ENCODE assay signal across 11 mouse cellular contexts in the genomic region with DNA sequence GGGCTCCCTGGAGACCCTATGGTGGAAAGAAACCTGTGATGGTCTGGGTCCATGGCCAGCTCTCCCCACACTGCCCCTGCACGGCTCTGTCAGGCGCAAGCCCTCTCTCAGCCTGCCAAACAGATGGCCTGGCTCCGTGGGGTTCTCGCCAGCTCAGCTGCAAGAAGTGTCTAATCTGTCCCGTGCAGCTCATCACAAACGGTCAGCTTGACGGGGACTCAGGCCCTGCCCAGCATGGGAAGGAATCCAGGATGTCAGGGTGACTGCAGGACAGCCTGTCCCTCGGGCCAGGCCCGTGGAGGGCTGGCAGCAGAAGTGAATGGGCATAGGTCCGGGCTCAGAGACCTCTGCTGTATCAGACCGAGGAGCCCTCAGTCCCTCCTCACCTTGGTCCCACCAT. TPM values are rescaled to one million over a fixed set of nuclear protein-coding genes. Genes with fewer than 3 reads are reported as not detected.
A peak's percentile ranks its signal among the peaks of the same experiment; 100 is the strongest.
DNase-seq lines count a peak whose midpoint lies in the region; ATAC-seq lines count a peak whose summit lies in the region.
"Had no signal": no experiment of that assay in that cellular context is flagged by ENCODE, and none has a peak within 500 bp of the region (broad histone marks: within the 10 kb centered on the region; RNA-seq: fewer than 3 reads in every experiment).

No protein-coding gene starts in this region.

- H3K27me3 ChIP-seq in hindbrain, embryonic 10.5 days (ENCODE audit: insufficient read depth, poor library complexity, severe bottlenecking), result 0 out of 2 replicates have a peak, but pooled peaks cover 8% of the 10 kb centered on the region
- H3K27me3 ChIP-seq in hindbrain, embryonic 12.5 days, result no peaks in the 10 kb centered on the region
- H3K27me3 ChIP-seq in heart, embryonic 15.5 days, result no peaks in the 10 kb centered on the region
- H3K27me3 ChIP-seq in midbrain, embryonic 14.5 days (ENCODE audit: control insufficient read depth, insufficient read depth, low read length), result no peaks in the 10 kb centered on the region
- H3K27me3 ChIP-seq: liver, embryonic 13.5 days had no signal

- H3K36me3 ChIP-seq in hindbrain, embryonic 10.5 days, result no peaks in the 10 kb centered on the region
- H3K36me3 ChIP-seq in hindbrain, embryonic 12.5 days, result no peaks in the 10 kb centered on the region
- H3K36me3 ChIP-seq in heart, embryonic 15.5 days, result no peaks in the 10 kb centered on the region
- no peaks in the 10 kb centered on the region for H3K36me3 ChIP-seq in midbrain, embryonic 14.5 days (ENCODE audit: control insufficient read depth, insufficient read depth, low read length)

- peaks cover 28% of the 10 kb centered on the region for H3K4me1 ChIP-seq in hindbrain, embryonic 10.5 days (replicated peaks)
- peaks cover 8% of the 10 kb centered on the region for H3K4me1 ChIP-seq in hindbrain, embryonic 12.5 days
- H3K4me1 ChIP-seq in heart, embryonic 15.5 days (replicated peaks), result peaks cover 28% of the 10 kb centered on the region
- no peaks in the 10 kb centered on the region for H3K4me1 ChIP-seq in midbrain, embryonic 14.5 days (ENCODE audit: control insufficient read depth, insufficient read depth, low read length)

- H3K9me3 ChIP-seq in hindbrain, embryonic 10.5 days, result no peaks in the 10 kb centered on the region
- no peaks in the 10 kb centered on the region for H3K9me3 ChIP-seq in hindbrain, embryonic 12.5 days (replicated peaks)
- H3K9me3 ChIP-seq in heart, embryonic 15.5 days (replicated peaks), result no peaks in the 10 kb centered on the region
- H3K9me3 ChIP-seq in midbrain, embryonic 14.5 days (ENCODE audit: control insufficient read depth, low read length), result no peaks in the 10 kb centered on the region
- H3K9me3 ChIP-seq: liver, embryonic 13.5 days had no signal

- H3K4me2 ChIP-seq in hindbrain, embryonic 12.5 days (replicated peaks), result no peak overlapping the region
- H3K4me2 ChIP-seq in heart, embryonic 15.5 days, result no peak overlapping the region
- no peak overlapping the region for H3K4me2 ChIP-seq in midbrain, embryonic 14.5 days (ENCODE audit: low read length)
- H3K4me2 ChIP-seq: liver, embryonic 13.5 days had no signal

- 83% methylated on average over 11 of the region's 11 CpGs for WGBS in hindbrain, embryonic 10.5 days
- WGBS in hindbrain, embryonic 12.5 days, result 65% methylated on average over 11 of the region's 11 CpGs
- 54% methylated on average over 11 of the region's 11 CpGs for WGBS in heart, embryonic 15.5 days
- WGBS in midbrain, embryonic 14.5 days, result 77% methylated on average over 11 of the region's 11 CpGs

- 0 out of 2 replicates have a peak overlapping the region, but pooled peaks have one; percentile 18 for H3K27ac ChIP-seq in hindbrain, embryonic 10.5 days
- H3K27ac ChIP-seq in hindbrain, embryonic 12.5 days, result no peak overlapping the region
- H3K27ac ChIP-seq in heart, embryonic 15.5 days, result no peak overlapping the region
- H3K27ac ChIP-seq in midbrain, embryonic 14.5 days (replicated peaks; ENCODE audit: low read depth, low read length), result no peak overlapping the region
- H3K27ac ChIP-seq: liver, embryonic 13.5 days had no signal

- no peak overlapping the region for H3K9ac ChIP-seq in hindbrain, embryonic 12.5 days
- no peak overlapping the region for H3K9ac ChIP-seq in heart, embryonic 15.5 days
- no peak overlapping the region for H3K9ac ChIP-seq in midbrain, embryonic 14.5 days (replicated peaks; ENCODE audit: low read length)
- H3K9ac ChIP-seq: liver, embryonic 13.5 days had no signal

- DNase-seq in hindbrain, embryonic 10.5 days (ENCODE audit: low spot score), result no peak
- DNase-seq in Muller cell, postnatal 12 days (ENCODE audit: inconsistent ontology term), result peak; percentile 77
- peak; percentile 86 for DNase-seq in cerebellum, adult 8-10 months
- no peak for DNase-seq in embryo, embryonic 11 days
- DNase-seq in midbrain, embryonic 14.5 days, result no peak
- DNase-seq: B cell, adult 2 months; liver, embryonic 13.5 days; thymus, adult 18-20 months had no signal

- no peak for ATAC-seq in hindbrain, embryonic 12.5 days (ENCODE audit: low FRiP score)
- peak; percentile 21; the same call in 1 of the 2 replicates for ATAC-seq in heart, embryonic 15.5 days (replicated peaks; ENCODE audit: insufficient number of reproducible peaks, insufficient read depth, low FRiP score, low read depth)
- ATAC-seq in megakaryocyte, adult 5-6 weeks (ENCODE audit: poor library complexity, severe bottlenecking), result no peak
- no peak for ATAC-seq in midbrain, embryonic 14.5 days (ENCODE audit: low FRiP score, low TSS enrichment)

- H3K4me3 ChIP-seq in hindbrain, embryonic 10.5 days, result no peak overlapping the region
- H3K4me3 ChIP-seq in hindbrain, embryonic 12.5 days, result no peak overlapping the region
- H3K4me3 ChIP-seq in heart, embryonic 15.5 days, result no peak overlapping the region
- no peak overlapping the region for H3K4me3 ChIP-seq in midbrain, embryonic 14.5 days (replicated peaks; ENCODE audit: low read depth, low read length)
- H3K4me3 ChIP-seq: liver, embryonic 13.5 days had no signal

RNA-seq across cellular contexts. Expression of gene Abtb1, which starts 19.9 kb away (rescaled TPM):
- polyA plus RNA-seq in hindbrain, embryonic 10.5 days (2016; fragmentation: Nextera tagmentation; extraction: Ambion mirVana), result 27.2 and 27.5 TPM in 2 replicates
- polyA plus RNA-seq in hindbrain, embryonic 12.5 days (2016; fragmentation: Nextera tagmentation; extraction: Ambion mirVana), result 32.1 and 36.1 TPM in 2 replicates
- 21.7 and 27.3 TPM in 2 replicates for polyA plus RNA-seq in heart, embryonic 15.5 days (2015; fragmentation: Nextera tagmentation; extraction: Ambion mirVana)
- 22.8 TPM in 2 replicates for total RNA-seq in megakaryocyte, adult 5-6 weeks (2015)
- total RNA-seq in megakaryocyte, adult 5-6 weeks (2017), result 104 TPM in 2 replicates
- 30.1 and 41.7 TPM in 2 replicates for polyA plus RNA-seq in midbrain, embryonic 14.5 days (2014; fragmentation: Nextera tagmentation; extraction: Ambion mirVana)

RNA-seq across cellular contexts. Expression of gene Podxl2, which starts 52.9 kb away (rescaled TPM):
- 81.1 and 182 TPM in 2 replicates for polyA plus RNA-seq in hindbrain, embryonic 10.5 days (2016; fragmentation: Nextera tagmentation; extraction: Ambion mirVana)
- polyA plus RNA-seq in hindbrain, embryonic 12.5 days (2016; fragmentation: Nextera tagmentation; extraction: Ambion mirVana), result 386 and 391 TPM in 2 replicates
- polyA plus RNA-seq in heart, embryonic 15.5 days (2015; fragmentation: Nextera tagmentation; extraction: Ambion mirVana), result 42.5 and 52.5 TPM in 2 replicates
- total RNA-seq in megakaryocyte, adult 5-6 weeks (2015), result not detected in 2 replicates
- total RNA-seq in megakaryocyte, adult 5-6 weeks (2017), result 0.16 and 0.40 TPM in 2 replicates
- polyA plus RNA-seq in midbrain, embryonic 14.5 days (2014; fragmentation: Nextera tagmentation; extraction: Ambion mirVana), result 525 and 630 TPM in 2 replicates

Comparison
In these comparisons a context has a peak if more than half of its experiments do, and no peak if none do; other contexts are left out.
1. DNase-seq: peak in Muller cell, postnatal 12 days (single experiment) and cerebellum, adult 8-10 months (single experiment); none in hindbrain, embryonic 10.5 days (single experiment), embryo, embryonic 11 days (single experiment) and midbrain, embryonic 14.5 days (single experiment).